Mouse (Mus musculus) naive thymus-derived CD4-positive, alpha-beta T cell, adult 2 months (primary cell): ENCODE data around the gene Ubr3.
A peak's percentile ranks its signal among the peaks of the same experiment; 100 is the strongest.
"Not testable (repeated sequence)": the region's sequence is repeated elsewhere in the genome, so short reads cannot be mapped to it uniquely, and the experiment has no call there.

ENCODE experiments used
- DNase-seq: peaks from one replicate; pipeline ENCODE4 v3.0.0-alpha.2; 2011; ENCODE audit warnings: low read depth

Gene Ubr3

DNA sequence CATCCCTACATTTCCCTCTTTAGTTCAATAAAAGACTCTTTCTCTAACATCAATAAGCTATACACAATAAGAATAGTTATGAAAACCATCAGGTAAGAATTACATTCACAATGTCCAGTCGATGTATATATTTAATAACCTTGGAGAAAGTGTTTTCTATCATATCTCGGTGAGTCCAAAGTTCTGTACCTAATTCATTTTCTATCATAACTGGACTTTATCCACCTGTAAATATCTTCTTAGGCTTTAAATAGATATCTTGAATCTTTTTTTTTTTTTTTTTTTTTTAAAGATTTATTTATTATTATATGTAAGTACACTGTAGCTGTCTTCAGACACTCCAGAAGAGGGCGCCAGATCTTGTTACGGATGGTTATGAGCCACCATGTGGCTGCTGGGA is 10.3 kb downstream of the Ubr3 start:
- not testable (repeated sequence) for DNase-seq

DNA sequence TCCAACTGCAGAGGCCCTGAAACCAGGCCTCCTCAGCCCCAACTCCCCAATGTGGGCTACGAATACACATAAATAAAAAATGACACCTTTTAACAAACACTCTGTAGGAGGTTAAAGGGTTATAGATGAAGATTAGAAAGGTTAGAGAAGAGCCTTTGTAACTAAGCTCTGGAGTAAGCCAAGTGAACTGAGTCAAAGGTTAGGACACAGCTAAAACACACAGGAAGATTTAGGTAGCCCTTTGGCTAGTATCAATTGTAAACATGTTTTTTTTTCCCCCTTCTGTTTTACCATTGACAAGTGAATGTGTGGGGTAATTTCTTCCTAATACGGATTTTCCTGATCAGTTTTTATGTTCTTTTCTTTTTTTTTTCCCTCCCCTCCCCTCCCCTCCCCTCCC is 15.8 kb downstream of the Ubr3 start:
- no peak for DNase-seq

DNA sequence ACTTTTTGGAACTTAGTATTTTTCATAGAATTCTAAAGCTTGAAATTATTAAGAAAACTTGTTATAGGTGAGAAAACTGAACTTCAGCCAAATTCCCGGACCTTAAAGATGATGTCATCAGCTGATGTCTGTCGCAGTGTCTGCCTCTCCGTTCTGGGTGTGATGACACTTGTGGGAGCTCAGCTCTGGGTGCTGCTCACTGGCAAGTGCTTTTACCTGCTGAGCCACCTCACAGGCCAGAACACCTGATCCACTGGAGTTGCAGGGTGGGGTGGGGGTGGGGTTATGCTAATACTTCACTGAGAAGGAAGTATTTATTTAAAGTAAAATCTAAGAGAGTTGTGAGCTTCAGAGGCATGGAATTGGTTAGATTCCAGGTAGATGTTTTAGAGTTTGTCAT is 20.3 kb downstream of the Ubr3 start:
- DNase-seq = no peak

DNA sequence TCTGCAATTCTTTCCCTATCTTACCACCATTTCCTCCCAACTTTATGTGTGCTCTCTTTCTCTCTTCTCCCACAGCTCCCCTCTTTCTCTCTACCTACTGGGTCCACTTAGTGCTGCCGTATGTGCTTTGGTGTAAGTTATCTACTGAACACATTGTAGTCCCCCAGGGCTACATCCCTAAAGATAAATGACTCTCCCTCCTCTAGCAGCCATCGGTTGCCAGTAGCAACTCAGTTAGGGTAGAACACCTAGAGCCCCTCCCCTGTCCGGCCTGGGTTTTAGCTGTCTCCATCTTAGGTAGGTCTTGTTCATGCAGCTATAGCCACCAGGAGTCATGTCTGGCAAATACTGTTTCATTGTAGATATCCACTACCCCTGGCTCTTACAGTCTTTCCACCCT is 27.9 kb downstream of the Ubr3 start:
- no peak for DNase-seq

- no peak for DNase-seq
Observed at GRCm38 (mm10) chr2:69936331-69936730, 39.3 kb downstream of the Ubr3 start.

GRCm38 (mm10) chr2:69939226-69939625 is 42.2 kb downstream of the Ubr3 start:
- no peak for DNase-seq

- no peak for DNase-seq
Observed at GRCm38 (mm10) chr2:69939649-69940048, 42.6 kb downstream of the Ubr3 start.

DNA sequence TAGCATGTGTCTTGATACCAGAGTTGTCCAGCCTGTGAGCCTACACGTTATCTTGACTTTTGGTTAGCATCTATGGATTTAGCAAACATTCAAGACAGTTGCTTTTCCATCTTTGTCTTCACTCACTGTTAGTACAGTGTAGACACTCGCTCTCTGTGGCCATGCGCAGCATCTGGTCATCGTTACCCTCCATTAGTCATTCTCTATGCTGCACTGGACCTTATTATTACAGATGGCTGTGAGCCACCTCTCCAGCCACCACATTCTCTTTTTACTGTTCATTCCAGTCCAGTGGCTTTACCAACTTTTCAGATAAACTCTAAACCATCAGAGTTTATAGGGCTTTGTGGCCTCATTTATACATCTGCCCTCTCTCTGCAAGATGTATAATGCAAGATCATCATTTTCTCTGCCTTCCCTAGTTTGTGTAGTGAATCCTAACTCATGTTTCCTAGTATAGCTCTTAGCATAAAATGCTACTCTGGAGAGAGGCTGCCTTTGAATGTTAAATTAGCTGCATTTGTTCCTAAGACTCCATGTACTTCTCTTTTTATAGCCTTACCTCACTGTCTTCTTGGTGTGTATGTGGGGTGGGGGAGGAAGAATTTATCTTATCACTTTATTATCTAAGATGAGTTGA is 44.5 kb downstream of the Ubr3 start:
- no peak for DNase-seq

- no peak for DNase-seq
Observed at GRCm38 (mm10) chr2:69952849-69953248, 55.8 kb downstream of the Ubr3 start.

DNA sequence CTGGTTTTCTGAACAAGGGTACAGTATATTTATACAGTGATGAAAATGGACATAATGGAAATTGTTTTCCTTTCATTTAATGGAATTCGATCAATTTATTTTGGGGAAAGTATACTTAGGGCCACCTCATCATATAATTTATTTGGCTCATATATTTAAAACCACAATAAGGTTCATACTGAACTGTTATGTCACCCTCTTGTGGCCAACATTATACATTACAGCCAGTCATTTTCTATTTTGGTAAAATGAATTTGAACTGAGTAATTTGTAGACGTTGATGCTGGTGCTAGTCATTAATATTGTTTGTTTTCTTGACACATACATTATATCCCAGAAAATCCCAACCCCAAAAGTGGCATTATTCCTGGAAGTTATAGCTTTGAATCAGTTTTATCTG is 58.6 kb downstream of the Ubr3 start:
- DNase-seq = peak; percentile 60

GRCm38 (mm10) chr2:69957622-69958021 is 60.6 kb downstream of the Ubr3 start:
- DNase-seq = no peak

- DNase-seq = no peak
Observed at GRCm38 (mm10) chr2:69974896-69975295, 77.8 kb downstream of the Ubr3 start.

DNA sequence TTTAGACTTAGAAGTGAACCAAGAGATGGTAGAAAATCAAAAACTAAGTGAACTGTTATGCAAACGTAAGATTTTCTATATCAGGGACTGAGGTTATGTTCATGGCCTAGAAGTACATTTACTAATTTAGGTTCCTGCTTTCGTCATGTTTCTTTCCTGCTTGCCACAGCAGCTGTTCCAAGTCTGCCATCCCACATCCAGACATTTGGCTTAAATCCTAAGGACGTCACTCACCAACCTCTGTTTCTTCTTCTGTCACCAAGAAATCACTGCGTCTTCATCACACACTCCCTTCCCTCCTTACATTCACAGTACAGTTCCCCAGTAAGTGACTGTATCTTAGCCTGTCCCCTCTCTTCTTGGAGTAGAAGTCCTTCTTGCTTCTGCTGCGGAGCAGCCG is 92.2 kb downstream of the Ubr3 start:
- DNase-seq = no peak

DNA sequence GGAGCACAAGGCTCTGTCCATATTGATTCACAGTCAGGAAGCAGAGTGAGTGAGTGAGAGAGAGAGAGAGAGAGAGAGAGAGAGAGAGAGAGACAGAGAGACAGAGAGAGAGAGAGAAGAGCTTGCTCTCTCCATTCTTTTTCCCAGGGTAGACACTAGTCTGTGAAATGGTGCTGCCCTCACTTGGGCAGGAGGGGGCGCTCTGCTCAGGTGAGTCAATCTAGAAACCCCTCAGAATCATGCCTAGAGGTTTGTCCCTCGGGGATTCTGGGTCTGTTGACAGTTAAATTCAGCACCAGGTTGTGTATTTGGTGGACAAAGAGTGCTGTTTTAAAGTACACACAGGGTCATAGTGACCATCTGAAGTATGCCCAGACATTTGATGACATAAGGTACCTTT is 93.6 kb downstream of the Ubr3 start:
- DNase-seq = peak; percentile 18

DNA sequence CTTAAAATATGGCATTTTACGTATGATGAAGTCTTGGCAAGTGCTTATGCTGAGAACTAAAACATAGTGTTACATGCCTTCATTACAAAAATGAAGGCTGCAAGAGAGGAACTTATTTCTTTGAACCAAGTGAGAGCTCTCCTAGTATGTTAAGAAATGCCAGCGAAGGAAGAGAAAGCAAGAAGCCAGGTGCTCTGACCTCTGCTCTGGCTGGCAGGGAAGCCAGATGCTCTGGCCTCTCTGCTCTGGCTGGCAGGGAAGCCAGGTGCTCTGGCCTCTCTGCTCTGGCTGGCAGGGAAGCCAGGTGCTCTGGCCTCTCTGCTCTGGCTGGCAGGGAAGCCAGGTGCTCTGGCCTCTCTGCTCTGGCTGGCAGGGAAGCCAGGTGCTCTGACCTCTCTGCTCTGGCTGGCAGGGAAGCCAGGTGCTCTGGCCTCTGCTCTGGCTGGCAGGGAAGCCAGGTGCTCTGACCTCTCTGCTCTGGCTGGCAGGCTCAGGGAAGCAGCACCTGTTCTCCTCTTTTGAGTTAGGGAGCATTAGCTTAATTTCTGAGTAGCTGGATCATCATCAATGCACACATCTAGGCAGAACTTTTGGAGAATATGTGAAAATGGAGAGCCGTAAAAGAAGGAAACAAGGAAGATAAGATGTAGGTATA is 97.2 kb downstream of the Ubr3 start:
- DNase-seq = not testable (repeated sequence)

DNA sequence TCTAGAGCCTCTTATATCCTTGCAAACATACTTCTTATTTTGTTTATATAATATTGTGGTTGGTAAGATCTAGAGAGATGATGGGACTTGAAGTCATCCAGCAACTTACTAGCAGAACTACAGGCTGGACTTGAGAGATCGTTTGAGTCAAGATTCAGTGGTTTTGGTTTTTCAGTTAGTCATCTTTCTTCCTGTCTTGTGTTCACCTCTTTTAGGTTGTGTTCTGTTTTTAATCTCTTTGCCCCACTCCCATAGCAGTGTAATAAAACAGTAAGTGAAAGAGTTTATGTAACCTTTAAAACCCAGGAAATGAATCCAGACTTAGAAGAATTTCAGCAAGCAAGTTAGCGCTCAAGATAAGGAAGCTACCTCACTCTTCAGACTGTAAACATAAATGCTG is 97.7 kb downstream of the Ubr3 start:
- peak; percentile 46 for DNase-seq

DNA sequence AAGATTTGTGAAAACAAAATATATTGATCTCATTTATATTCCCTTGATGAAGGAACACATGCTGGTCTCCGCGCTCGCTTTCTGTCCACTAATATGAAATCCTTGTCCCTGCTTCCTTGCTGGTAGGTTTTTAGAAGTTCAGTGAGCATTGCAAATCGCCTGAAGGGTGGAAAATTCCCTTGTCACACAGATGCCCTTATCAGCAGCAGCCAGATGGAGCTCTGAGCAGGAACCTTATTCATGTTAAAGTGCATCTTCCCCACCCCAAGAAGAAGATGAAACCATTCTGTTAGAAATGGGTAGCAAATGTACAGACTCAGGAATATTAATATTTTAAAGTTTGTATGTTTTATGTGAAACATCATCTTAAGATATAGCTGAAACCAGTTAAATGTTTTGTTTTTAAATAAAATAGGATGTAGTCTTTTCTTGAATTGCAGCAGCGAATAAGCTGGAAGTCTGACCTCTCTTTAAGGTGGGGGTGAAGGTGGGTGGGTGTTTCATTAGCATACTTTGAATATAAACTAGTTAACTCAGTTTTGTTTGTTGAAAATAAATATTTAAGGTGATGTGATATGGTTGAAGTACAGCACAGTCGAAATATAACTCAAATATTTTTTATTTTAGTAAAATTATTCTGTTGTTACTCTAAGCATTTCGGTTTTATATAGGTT is 102.2 kb downstream of the Ubr3 start:
- no peak for DNase-seq

DNA sequence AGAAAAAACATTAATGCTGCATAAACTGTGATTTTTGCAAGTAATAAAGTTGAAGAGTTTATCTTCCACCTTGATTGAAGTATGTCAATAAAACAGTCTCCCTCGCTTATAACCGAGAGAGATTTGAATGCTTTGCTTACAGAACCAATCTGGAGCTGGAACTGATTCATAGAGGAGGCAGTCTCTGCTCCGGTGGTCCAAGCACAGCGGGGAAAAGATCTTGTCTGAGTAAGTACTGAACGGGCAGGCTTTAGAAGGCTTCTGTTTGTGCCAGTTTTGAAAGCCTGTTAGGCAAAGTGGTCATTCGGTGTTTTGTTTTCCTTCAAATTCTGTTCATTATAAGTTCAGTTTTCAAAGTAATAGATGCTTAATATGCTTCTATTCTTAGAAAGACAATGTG is 103.3 kb downstream of the Ubr3 start:
- DNase-seq = no peak

DNA sequence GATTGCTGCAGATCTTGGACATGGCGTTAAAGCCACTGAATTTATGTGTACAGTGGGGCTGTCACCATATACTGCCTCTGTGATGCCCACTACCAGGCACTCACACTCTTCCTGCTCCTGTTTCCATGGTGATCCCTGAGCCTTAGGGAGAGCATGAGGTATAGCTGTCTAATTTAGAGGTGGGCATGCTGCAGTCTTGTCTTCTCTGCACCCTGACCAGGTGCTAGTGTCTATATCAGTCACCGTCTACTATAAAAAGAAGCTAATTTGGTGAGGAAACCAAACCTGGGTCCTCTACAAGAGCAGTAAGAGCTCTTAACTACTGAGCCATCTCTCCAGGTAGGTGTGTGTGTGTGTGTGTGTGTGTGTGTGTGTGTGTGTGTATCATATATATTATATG is 109.4 kb downstream of the Ubr3 start:
- no peak for DNase-seq

DNA sequence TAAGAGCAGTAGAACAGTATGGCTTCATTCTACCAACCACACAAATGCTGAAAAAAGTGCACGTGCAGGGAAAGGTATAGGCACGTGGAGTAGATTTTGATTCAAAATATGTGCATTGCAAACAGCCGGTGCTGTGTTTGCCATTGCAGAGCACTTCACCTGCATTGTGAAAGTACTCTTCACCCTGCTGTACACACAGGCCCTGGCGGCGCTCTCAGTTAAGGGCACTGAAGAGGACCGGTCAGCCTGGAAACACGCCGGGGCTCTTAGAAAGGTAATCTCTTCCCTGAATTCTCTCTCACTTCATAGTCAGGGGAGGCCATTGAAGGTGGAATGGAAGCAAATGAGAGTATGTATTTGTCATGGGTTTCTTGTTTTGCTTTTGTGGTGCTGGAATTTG is 115.9 kb downstream of the Ubr3 start:
- DNase-seq = no peak

GRCm38 (mm10) chr2:70018236-70018635 is 121.2 kb downstream of the Ubr3 start:
- DNase-seq = no peak

DNA sequence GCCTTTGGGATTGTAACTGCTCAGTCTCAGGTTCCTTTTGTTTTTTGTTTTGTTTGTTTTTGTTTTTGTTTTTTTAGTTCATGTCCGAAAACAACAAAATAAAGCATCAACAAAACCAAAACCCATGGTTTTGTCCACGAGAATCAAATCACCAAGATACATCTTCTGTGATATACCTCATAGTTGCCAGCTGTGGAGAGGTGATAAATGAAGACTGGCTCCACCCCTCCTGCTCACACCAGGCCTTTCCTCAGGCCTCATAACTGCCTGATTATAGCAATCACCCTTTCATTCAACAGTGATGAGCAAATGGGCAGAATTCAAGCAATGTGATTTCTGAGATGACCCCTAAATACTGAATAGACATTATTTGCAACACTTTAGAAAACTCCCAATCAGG is 127.4 kb downstream of the Ubr3 start:
- DNase-seq = no peak

DNA sequence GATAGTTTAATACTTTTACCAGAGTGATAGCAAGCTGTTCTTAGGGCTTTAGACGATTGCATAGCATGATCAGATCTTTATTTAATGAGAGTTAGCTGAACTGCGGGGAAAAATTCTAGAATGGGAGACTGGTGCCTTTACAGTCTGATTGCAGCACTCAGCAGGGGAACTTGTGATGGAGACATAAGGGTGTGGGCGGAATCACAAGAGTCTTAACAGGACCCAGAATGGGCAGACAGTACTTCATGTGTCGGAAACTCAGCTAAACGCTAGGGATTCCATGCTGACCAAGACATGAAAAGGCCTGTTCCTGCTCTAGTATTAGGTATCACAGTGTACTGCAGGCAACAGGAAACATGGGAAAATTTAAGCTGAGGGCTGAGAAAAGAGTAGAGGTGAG is 128.7 kb downstream of the Ubr3 start:
- DNase-seq = no peak

DNA sequence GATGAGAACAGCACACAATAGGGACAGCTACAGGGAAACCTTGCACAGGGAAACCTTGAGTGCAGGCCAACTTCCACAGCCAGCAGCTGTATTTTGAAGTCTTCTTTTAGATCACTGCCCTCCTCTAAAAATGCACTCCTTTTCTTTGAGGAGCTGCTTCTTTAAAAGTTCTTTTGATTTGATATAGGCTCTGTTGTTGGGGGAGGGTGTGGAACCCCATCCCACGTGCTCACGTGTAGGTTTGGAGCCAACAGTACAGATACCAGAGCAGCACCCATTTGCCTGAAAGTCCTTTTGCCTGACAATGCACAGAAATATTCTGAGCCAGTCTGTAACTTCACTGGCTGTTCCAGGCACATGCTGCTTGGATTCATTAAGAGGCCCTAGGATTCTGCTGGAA is 134.4 kb downstream of the Ubr3 start:
- no peak for DNase-seq
